Mouse (Mus musculus) neural tube, embryonic 10.5 days (tissue): ENCODE measurements at regions not wholly inside any gene's neighbourhood (a gene's known extent, or its start where the extent isn't known, plus 50 kb on each side); places are given as distances from the start of the nearest gene placed in this dataset.
A peak's percentile ranks its signal among the peaks of the same experiment; 100 is the strongest.

Experiments used
- DNase-seq: peaks from one replicate; pipeline ENCODE4 v3.0.0-alpha.2; 2017; ENCODE audit warnings: low spot score; ENCODE audit errors: extremely low spot score

- no peak for DNase-seq
Observed at GRCm38 (mm10) chr17:85767201-85767862, 79.3 kb upstream of the Six2 start.

GRCm38 (mm10) chr17:85766556-85766955, 78.5 kb upstream of the Six2 start:
- DNase-seq = peak; percentile 26

- no peak for DNase-seq
Observed at GRCm38 (mm10) chr17:85758581-85759098, 70.6 kb upstream of the Six2 start.

GRCm38 (mm10) chr17:85757647-85758046, 69.6 kb upstream of the Six2 start:
- DNase-seq = no peak

- no peak for DNase-seq
Observed at GRCm38 (mm10) chr17:85755557-85755956, 67.5 kb upstream of the Six2 start.

GRCm38 (mm10) chr17:85748649-85749081, 60.6 kb upstream of the Six2 start:
- DNase-seq = peak; percentile 69

- DNase-seq = peak; percentile 26
Observed at GRCm38 (mm10) chr17:85747976-85748648, 60.0 kb upstream of the Six2 start.
